Mouse (Mus musculus) liver, adult 2 months (tissue): ENCODE data around the gene Tuba4a.

Experiments used
- CTCF ChIP-seq: fragments of 200-500 bp; IDR thresholded peaks from 2 replicates; pipeline ENCODE4 v1.5.1; 2011; ENCODE audit warnings: low read depth, low read length, control low read depth
- POLR2A ChIP-seq: fragments of 200-500 bp; IDR thresholded peaks from 2 replicates; pipeline ENCODE4 v1.6.1; 2011; ENCODE audit warnings: low read length, control low read depth; ENCODE audit not compliant: insufficient read depth; ENCODE audit errors: extremely low read depth

DNA sequence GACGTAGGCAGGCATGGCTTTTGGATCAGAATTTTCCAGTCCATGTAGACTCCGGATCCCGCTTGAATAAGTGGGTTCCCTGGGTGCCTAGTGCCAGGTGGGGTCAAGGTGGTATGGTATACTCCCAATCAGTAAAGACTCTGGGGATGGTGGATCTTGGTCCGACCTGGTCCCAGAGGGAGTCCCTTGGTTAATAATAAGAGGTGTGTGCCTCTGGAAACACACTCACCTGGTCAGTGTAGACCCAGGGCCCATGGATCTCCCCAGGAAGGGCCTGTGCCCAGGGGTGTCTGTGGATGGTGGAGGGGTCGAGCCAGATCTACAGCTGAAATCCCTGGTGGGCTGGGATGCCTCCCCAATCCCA lies 28.4 kb downstream of the Tuba4a start:
- no peak for TF ChIP-seq CTCF
- TF ChIP-seq POLR2A, result no peak
